Mouse (Mus musculus): ENCODE data around the gene Pknox2. TPM values are rescaled to one million over a fixed set of nuclear protein-coding genes. Genes with fewer than 3 reads are reported as not detected.

Gene Pknox2
- polyA plus RNA-seq, 1 experiment from 2014 or later: 11.7 TPM

GRCm38 (mm10) chr9:37146603-37147358 is 426 bp downstream of the Pknox2 start:
- Histone ChIP-seq H3K4me1 (peaks cover 57% of the 10 kb centered on the region), H3K27ac (peak overlapping the region; percentile 85), H3K36me3 (no peaks in the 10 kb centered on the region), H3K27me3 (ENCODE audit: low read depth, poor library complexity, severe bottlenecking) (peaks cover 86% of the 10 kb centered on the region), H3K9me3 (replicated peaks) (no peaks in the 10 kb centered on the region), H3K4me3 (peak overlapping the region; percentile 63)
- DNase-seq (ENCODE audit: low spot score): peak; percentile 79
- under 1% methylated on average over 75 of the region's 75 CpGs for WGBS

GRCm38 (mm10) chr9:37146353-37146602 is 929 bp downstream of the Pknox2 start:
- Histone ChIP-seq H3K9me3 (replicated peaks) (no peaks in the 10 kb centered on the region), H3K4me3 (peak overlapping the region; percentile 63), H3K27me3 (ENCODE audit: low read depth, poor library complexity, severe bottlenecking) (peaks cover 86% of the 10 kb centered on the region), H3K27ac (peak overlapping the region; percentile 85), H3K36me3 (no peaks in the 10 kb centered on the region), H3K4me1 (peaks cover 62% of the 10 kb centered on the region)
- 1% methylated on average over 12 of the region's 12 CpGs for WGBS
- DNase-seq (ENCODE audit: low spot score): no peak

- peak overlapping the region; percentile 85 for H3K27ac ChIP-seq
- peaks cover 67% of the 10 kb centered on the region for H3K4me1 ChIP-seq
- peaks cover 86% of the 10 kb centered on the region for H3K27me3 ChIP-seq (ENCODE audit: low read depth, poor library complexity, severe bottlenecking)
- H3K36me3 ChIP-seq: no peaks in the 10 kb centered on the region
- H3K9me3 ChIP-seq (replicated peaks): no peaks in the 10 kb centered on the region
- H3K4me3 ChIP-seq: peak overlapping the region; percentile 63
- under 1% methylated on average over 43 of the region's 43 CpGs for WGBS
- peak; percentile 71 for DNase-seq (ENCODE audit: low spot score)
Observed at GRCm38 (mm10) chr9:37145616-37146352, 1.4 kb downstream of the Pknox2 start.

GRCm38 (mm10) chr9:37145151-37145615 is 2.0 kb downstream of the Pknox2 start:
- Histone ChIP-seq H3K4me3 (peak overlapping the region; percentile 63), H3K27me3 (ENCODE audit: low read depth, poor library complexity, severe bottlenecking) (peaks cover 86% of the 10 kb centered on the region), H3K4me1 (peaks cover 73% of the 10 kb centered on the region), H3K9me3 (replicated peaks) (no peaks in the 10 kb centered on the region), H3K27ac (peak overlapping the region; percentile 85), H3K36me3 (no peaks in the 10 kb centered on the region)
- DNase-seq (ENCODE audit: low spot score): peak; percentile 72
- WGBS: under 1% methylated on average over 26 of the region's 26 CpGs

GRCm38 (mm10) chr9:37144696-37145095 is 2.5 kb downstream of the Pknox2 start:
- Histone ChIP-seq H3K4me3 (peak overlapping the region; percentile 63), H3K27me3 (ENCODE audit: low read depth, poor library complexity, severe bottlenecking) (peaks cover 86% of the 10 kb centered on the region), H3K9me3 (replicated peaks) (no peaks in the 10 kb centered on the region), H3K4me1 (peaks cover 78% of the 10 kb centered on the region), H3K36me3 (no peaks in the 10 kb centered on the region), H3K27ac (peak overlapping the region; percentile 85)
- WGBS: 0% methylated on average over 6 of the region's 6 CpGs
- DNase-seq (ENCODE audit: low spot score): peak; percentile 32

- under 1% methylated on average over 21 of the region's 21 CpGs for WGBS
- DNase-seq (ENCODE audit: low spot score): peak; percentile 80
- H3K36me3 ChIP-seq: no peaks in the 10 kb centered on the region
- no peaks in the 10 kb centered on the region for H3K9me3 ChIP-seq (replicated peaks)
- peaks cover 82% of the 10 kb centered on the region for H3K4me1 ChIP-seq
- peaks cover 85% of the 10 kb centered on the region for H3K27me3 ChIP-seq (ENCODE audit: low read depth, poor library complexity, severe bottlenecking)
- peak overlapping the region; percentile 85 for H3K27ac ChIP-seq
- H3K4me3 ChIP-seq: peak overlapping the region; percentile 63
Observed at GRCm38 (mm10) chr9:37144251-37144650, 3.0 kb downstream of the Pknox2 start.

- H3K27me3 ChIP-seq (ENCODE audit: low read depth, poor library complexity, severe bottlenecking): peaks cover 85% of the 10 kb centered on the region
- peaks cover 89% of the 10 kb centered on the region for H3K4me1 ChIP-seq
- WGBS: 9% methylated on average over 12 of the region's 12 CpGs
- peak overlapping the region; percentile 63; the same call in 1 of the 2 replicates for H3K4me3 ChIP-seq
- peak; percentile 55 for DNase-seq (ENCODE audit: low spot score)
- H3K9me3 ChIP-seq (replicated peaks): no peaks in the 10 kb centered on the region
- peak overlapping the region; percentile 85 for H3K27ac ChIP-seq
- no peaks in the 10 kb centered on the region for H3K36me3 ChIP-seq
Observed at GRCm38 (mm10) chr9:37143046-37143931, 3.9 kb downstream of the Pknox2 start.

- DNase-seq (ENCODE audit: low spot score): no peak
- no peak overlapping the region for H3K4me3 ChIP-seq
- WGBS: 21% methylated on average over 4 of the region's 4 CpGs
Observed at GRCm38 (mm10) chr9:37142107-37142506, 5.1 kb downstream of the Pknox2 start.

GRCm38 (mm10) chr9:37140464-37141181 is 6.6 kb downstream of the Pknox2 start:
- Histone ChIP-seq H3K4me3 (no peak overlapping the region), H3K4me1 (peaks cover 89% of the 10 kb centered on the region), H3K27me3 (ENCODE audit: low read depth, poor library complexity, severe bottlenecking) (peaks cover 87% of the 10 kb centered on the region), H3K27ac (peak overlapping the region; percentile 65), H3K36me3 (no peaks in the 10 kb centered on the region), H3K9me3 (replicated peaks) (no peaks in the 10 kb centered on the region)
- DNase-seq (ENCODE audit: low spot score): peak; percentile 35
- 33% methylated on average over 5 of the region's 5 CpGs for WGBS

More at GRCm38 (mm10) chr9:37142107-37142506, 5.1 kb downstream of the Pknox2 start:
- Histone ChIP-seq H3K9me3 (replicated peaks) (no peaks in the 10 kb centered on the region), H3K27me3 (ENCODE audit: low read depth, poor library complexity, severe bottlenecking) (peaks cover 85% of the 10 kb centered on the region), H3K4me1 (peaks cover 91% of the 10 kb centered on the region), H3K36me3 (no peaks in the 10 kb centered on the region), H3K27ac (no peak overlapping the region)

GRCm38 (mm10) chr9:37139514-37139913 is 7.7 kb downstream of the Pknox2 start:
- peaks cover 78% of the 10 kb centered on the region for H3K4me1 ChIP-seq
- H3K9me3 ChIP-seq (replicated peaks): no peaks in the 10 kb centered on the region
- under 1% methylated on average over 8 of the region's 8 CpGs for WGBS
- peak; percentile 76 for DNase-seq (ENCODE audit: low spot score)
- H3K27ac ChIP-seq: peak overlapping the region; percentile 65; the same call in 1 of the 2 replicates
- H3K4me3 ChIP-seq: peak overlapping the region; percentile 36
- peaks cover 87% of the 10 kb centered on the region for H3K27me3 ChIP-seq (ENCODE audit: low read depth, poor library complexity, severe bottlenecking)
- H3K36me3 ChIP-seq: no peaks in the 10 kb centered on the region

- Histone ChIP-seq H3K9me3 (replicated peaks) (no peaks in the 10 kb centered on the region), H3K27me3 (ENCODE audit: low read depth, poor library complexity, severe bottlenecking) (peaks cover 87% of the 10 kb centered on the region), H3K36me3 (no peaks in the 10 kb centered on the region), H3K27ac (peak overlapping the region; percentile 65; the same call in 1 of the 2 replicates), H3K4me3 (no peak overlapping the region), H3K4me1 (peaks cover 71% of the 10 kb centered on the region)
- WGBS: 26% methylated on average over 4 of the region's 4 CpGs
- no peak for DNase-seq (ENCODE audit: low spot score)
Observed at GRCm38 (mm10) chr9:37138883-37139282, 8.3 kb downstream of the Pknox2 start.

- Histone ChIP-seq H3K4me1 (peaks cover 46% of the 10 kb centered on the region), H3K27ac (no peak overlapping the region), H3K36me3 (no peaks in the 10 kb centered on the region)
Observed at GRCm38 (mm10) chr9:37136340-37136739, 10.9 kb downstream of the Pknox2 start.

More at GRCm38 (mm10) chr9:37136340-37136739, 10.9 kb downstream of the Pknox2 start:
- 83% methylated on average over 13 of the region's 13 CpGs for WGBS
- Histone ChIP-seq H3K9me3 (replicated peaks) (no peaks in the 10 kb centered on the region), H3K4me3 (no peak overlapping the region), H3K27me3 (ENCODE audit: low read depth, poor library complexity, severe bottlenecking) (peaks cover 98% of the 10 kb centered on the region)
- DNase-seq (ENCODE audit: low spot score): no peak
